Mouse (Mus musculus): ENCODE data around the gene Tmcc3.
"Not testable (repeated sequence)": the region's sequence is repeated elsewhere in the genome, so short reads cannot be mapped to it uniquely, and the experiment has no call there.

Tmcc3 gene

DNA sequence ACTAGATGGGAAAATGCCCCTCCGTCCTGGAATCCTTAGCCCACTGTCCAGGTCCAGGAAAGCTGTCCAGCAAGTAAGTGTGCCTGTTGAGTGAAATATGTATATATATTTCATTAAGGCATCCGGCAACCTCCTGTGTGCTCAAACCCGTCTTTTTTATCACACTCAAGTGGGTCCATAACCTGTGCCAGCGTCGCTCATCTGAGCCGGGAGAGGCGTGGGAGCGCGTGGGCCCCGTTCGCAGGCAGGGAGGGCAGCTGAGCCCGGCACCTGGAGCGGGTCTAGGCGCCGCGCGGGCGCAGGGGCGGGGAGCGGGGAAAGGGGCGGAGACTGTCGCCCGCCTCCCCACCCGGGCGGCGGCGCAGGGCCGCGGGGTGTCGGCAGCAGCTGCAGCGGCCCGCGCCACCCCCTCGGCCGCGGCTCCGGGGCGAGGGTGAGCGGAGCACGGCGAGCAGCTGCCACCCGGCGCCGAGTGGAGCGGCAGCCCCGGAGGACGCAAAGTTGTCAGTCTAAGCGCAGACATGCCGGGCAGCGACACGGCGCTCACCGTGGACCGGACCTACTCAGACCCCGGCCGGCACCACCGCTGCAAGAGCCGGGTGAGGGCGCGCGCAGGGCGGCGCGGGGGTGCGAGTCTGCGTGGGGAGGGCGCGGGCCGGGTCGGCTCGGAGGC is 202.9 kb downstream of the Tmcc3 start:
- peak; percentile 77 for ATAC-seq (ENCODE audit: low TSS enrichment)

DNA sequence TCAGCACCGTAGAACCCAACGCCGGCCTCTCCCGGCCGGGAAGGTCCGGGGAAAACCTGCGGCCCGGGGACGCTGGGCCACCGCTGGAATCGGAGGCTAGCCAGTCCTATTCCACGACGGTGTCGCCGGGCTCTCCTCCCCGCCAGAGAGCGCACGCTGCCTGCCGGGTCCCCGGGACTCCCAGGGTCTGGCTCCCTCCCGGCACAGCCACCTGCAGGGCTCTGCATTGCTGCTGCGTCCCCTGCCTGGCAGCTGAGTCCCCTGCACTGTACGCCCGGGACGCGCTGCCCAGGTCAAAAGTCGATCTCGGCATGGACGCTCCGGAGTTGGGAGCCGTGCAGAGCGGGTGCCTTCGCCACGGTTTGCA is 203.4 kb downstream of the Tmcc3 start:
- peak; percentile 79 for ATAC-seq (ENCODE audit: low TSS enrichment)

DNA sequence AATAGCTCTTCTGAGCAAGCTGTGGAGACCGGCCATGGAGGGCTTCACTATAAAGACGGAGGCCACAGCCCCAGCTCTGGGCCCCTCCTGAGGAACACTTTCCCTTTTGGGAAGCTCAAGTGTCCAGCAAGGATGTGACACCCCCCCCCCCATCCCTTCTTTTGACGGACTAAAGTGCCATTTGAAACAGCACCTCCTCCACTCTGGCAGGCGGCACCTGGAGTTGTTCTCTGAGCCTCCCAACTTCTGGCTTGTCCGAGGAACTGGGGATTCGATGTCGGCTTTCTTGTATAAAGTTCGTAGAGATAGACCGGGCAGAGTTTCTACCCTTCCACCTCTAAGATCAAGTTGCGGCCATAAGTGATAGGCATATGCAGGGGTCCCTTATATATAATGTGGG is 203.8 kb downstream of the Tmcc3 start:
- no peak for ATAC-seq (ENCODE audit: low TSS enrichment)

DNA sequence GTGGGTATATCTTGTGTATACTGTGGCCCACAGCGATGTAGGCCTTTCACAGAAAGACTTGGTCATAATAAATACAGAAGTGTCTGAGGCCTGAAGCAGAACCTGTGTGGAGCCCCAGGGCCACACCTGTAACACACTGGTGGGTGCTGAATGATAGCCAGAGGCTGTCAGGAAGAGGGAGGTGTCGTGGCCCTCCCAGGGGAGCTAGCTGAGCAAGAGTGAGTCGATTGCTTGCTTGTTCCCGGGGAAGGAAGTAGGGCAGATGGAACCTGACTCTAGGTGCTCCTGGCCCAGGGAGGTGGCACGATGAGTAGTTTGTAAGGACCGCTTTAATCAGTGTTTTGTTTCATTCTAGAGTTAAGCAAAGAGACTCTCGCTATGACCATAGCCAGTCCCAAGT is 208.1 kb downstream of the Tmcc3 start:
- ATAC-seq (ENCODE audit: low TSS enrichment) = no peak

DNA sequence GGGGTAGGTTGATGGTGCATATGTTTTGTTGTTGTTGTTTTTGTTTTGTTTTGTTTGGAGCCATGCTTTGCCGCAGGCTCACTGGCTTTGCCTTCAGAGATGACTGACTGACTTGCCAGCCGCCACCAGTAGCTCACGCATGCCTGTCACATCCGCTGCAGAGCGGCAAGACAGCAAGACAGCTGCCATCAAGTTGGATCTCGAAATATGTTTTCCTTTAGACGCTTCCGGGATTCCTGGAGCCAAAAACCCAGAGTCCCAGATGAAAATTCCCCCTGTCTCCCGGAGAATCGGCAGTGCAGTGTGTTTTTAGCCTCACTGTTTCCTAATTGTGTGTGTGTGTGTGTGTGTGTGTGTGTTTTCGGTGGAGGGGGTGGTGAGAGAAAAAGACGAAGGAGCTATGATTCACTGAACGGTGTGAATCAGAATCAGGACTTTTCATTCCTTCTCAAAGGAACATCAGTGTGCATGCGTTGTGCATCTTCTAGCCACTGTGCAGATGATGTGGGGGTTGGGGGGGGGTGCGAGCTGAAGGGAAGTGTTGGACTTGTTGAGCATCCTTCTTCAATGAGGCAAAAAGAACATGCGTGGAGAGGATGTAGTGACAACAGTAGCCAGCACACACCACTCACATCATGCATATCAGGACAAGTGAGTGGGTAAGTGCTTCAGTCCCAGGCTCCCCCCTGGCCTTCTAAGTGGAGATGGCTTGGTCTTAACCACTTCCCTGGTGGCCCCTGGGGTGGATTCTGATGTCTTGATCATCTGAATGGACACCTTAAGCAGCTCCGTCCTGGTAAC is 208.8 kb downstream of the Tmcc3 start:
- ATAC-seq (ENCODE audit: low TSS enrichment) = peak; percentile 66

DNA sequence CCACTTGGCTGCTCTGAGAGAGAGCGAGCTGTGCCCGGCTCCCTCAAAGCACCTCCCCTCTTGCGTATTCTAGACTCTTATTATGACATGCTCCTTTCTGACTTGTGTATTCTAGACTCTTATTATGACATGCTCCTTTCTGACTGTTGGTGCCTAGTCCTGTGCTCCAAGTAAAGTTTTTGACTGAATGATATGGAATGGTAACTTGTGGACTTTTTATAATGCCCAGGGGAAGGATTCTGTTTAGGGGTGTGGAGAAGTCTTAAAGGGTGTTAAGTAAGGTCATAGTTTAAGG is 209.3 kb downstream of the Tmcc3 start:
- peak; percentile 27; the same call in 1 of the 2 replicates for ATAC-seq (ENCODE audit: low TSS enrichment)

DNA sequence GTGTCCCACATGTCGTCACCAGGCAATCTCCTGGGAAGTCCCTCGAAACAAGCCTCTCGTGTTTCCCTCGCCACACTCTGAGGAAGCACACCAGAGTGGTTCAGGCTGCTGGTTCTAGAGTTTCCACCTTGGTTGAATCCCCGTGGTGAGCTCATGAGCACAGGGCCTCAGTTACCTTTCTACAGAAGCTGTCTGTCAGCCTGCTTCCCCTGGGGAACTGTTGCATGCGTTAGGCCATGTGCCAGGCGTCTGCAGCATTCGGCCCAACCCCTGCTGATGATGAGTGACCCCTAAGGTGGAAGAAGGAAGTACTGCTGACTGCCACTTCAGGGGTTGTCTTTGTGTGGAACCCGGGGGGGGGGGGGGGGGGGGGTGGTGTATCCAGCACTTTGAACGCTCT is 210.0 kb downstream of the Tmcc3 start:
- ATAC-seq (ENCODE audit: low TSS enrichment) = no peak

DNA sequence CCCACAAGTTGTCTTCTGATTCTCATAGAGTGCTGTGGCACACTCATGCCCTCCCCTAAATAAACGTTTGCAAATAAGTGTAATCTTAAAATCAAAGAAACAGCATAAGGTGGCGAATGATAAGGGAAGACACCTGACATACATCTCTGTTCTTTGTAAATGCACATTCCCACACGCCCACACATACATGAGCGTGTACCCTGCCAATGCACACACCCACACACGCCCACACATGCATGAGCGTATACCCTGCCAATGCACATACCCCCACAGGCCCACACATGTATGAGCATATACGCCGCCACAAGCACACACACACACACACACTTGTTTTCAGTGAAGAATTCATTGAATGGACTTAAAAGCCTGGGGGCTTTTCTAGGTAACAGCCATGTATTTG is 211.5 kb downstream of the Tmcc3 start:
- peak; percentile 16; the same call in 1 of the 2 replicates for ATAC-seq (ENCODE audit: low TSS enrichment)

DNA sequence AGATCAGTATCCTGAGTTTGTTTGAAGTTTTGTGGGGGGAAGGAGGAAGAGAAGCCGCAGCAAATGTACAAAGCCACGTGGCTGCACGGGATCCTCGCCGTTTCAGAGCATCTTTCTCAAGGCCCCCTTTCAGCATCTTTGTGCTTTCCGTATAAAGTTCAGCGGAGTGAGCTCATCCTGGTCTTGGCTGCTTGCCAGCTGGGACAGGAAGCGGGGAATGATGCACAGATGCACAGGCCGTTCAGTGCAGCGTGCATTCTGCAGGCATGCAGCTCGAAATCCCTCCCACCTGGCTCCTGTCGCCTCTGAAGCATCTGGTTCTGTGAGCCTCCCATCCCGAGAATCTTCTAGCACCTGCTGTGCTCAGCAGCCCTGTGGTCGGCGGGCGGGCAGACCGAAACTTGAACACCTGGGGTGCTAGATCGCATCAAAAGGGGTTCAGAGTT is 212.0 kb downstream of the Tmcc3 start:
- peak; percentile 75 for ATAC-seq (ENCODE audit: low TSS enrichment)

GRCm38 (mm10) chr10:94524966-94525365 is 213.2 kb downstream of the Tmcc3 start:
- no peak for ATAC-seq (ENCODE audit: low TSS enrichment)

- ATAC-seq (ENCODE audit: low TSS enrichment) = no peak
Observed at GRCm38 (mm10) chr10:94525784-94526183, 214.0 kb downstream of the Tmcc3 start.

DNA sequence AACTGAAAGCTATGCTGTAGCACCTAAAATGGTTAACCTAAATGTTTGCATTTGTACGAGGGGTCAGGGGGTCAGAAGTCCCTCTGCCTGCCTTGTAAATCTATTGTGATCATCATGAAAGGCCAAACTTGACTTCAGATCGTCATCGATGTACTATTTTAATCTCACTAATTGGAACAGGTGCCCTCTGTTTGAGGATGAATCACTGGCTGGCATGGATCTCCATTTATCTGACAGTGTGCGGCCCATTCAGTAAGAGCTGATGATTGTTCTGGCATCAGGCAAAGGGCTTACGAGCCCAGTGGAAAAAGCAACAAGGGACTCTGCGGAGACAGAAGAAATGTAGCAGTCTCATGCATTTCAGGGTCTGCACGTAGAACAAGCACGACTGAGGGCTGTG is 215.1 kb downstream of the Tmcc3 start:
- no peak for ATAC-seq (ENCODE audit: low TSS enrichment)

DNA sequence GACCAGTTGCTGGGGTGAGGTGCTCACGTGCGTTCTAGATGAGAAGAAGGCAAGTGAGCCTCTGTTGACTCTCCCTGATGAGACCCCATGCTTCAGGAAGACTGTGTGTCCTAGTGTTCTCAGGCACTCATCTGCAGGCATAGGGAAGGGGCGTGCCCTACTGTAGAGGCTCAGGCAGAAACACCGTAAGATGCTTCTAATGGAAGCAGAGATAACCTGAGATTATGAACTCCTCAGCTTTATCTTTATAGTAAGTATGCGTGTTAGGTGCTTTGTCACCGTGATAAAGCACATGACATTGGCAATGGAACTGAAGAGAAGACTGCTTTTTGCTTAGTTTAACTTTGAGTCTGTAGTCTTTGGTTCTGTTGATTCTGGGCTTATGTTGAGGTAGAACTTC is 215.5 kb downstream of the Tmcc3 start:
- ATAC-seq (ENCODE audit: low TSS enrichment) = no peak

GRCm38 (mm10) chr10:94530079-94530478 is 218.3 kb downstream of the Tmcc3 start:
- peak; percentile 64; the same call in 1 of the 2 replicates for ATAC-seq (ENCODE audit: low TSS enrichment)

GRCm38 (mm10) chr10:94531482-94531881 is 219.7 kb downstream of the Tmcc3 start:
- no peak for ATAC-seq (ENCODE audit: low TSS enrichment)

DNA sequence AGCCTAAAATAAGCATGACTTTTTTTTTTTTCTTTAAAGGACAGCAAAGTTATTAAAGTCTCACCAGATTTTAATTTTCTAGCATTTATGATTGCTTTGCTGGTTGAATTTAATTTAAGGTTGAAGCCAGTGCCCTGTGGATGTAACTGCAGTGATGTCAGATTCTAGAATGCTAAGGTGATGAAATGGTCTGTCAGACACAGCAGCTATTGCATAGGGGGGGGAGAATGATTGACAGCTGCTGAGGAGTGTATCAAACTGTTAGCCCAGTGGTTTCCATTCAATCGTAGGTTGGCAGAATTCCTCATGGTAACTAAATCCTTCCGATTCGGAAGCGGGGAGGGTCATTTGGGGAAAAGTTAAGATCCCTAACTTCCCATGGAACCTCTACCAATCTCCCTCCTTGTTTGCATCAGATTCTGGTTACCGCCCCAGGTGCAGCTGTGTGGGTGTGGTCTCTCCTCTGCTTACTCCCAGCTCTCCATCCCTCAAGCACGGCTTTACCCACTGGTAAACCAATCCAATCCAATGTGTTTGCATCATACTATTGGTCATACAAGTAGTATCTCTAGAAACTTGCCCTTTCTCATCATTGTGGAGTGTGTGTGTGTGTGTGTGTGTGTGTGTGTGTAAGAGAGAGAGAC is 221.5 kb downstream of the Tmcc3 start:
- ATAC-seq (ENCODE audit: low TSS enrichment) = no peak

DNA sequence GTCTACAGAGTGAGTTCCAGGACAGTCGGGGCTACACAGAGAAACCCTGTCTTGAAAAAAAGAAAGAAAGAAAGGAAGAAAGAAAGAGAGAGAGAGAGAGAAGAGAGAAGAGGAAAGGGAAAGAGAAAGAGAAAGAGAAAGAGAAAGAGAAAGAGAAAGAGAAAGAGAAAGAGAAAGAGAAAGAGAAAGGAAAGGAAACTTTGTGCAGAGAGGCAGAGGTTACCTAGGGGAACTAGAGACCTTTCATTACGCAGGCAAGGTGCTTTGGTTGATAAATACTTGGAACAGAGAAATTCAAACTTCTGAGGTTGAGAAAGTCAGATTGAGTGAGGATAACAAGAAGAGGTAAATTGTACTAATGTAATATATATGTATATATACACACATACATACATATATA is 226.9 kb downstream of the Tmcc3 start:
- not testable (repeated sequence) for ATAC-seq (ENCODE audit: low TSS enrichment)

DNA sequence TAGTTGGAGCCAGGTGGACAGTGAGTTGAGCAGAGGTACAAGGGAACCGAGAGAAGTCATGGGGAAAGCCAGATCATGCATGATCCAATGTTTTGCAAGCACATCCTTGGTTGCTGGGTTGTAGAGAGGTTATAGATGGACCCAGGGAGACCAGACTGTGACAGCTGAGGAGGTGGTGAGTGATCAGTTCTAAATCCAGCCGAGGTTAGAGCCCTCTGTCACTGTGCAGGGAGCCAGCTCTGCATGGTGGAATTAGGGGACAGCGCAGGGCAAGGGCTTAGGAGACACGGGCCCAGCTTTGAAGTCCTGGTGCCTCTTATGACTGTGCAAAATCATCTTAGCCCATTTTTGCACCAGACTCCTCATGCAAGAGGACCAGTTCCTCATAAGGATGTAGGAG is 228.5 kb downstream of the Tmcc3 start:
- ATAC-seq (ENCODE audit: low TSS enrichment) = no peak

GRCm38 (mm10) chr10:94543956-94544355 is 232.2 kb downstream of the Tmcc3 start:
- ATAC-seq (ENCODE audit: low TSS enrichment) = peak; percentile 56; the same call in 1 of the 2 replicates

DNA sequence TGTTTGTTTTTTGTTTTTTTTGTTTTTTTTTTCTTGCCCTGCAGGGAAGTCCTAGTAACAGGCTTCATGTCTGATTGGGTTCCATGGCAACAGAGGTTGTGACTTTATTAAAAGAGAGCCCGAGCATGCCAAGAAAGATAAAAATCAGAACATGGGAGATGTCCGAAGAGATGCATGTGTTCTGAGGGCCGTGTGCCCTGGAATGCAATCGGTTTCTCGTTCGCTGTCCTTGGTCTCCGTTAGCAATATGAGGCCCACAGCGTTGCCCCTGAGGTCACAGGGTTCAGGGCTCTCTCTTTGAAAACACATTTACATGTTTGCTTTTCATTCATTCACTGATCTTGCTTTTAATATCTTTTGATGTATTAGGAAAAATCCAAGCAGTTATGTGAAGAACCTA is 233.1 kb downstream of the Tmcc3 start:
- no peak for ATAC-seq (ENCODE audit: low TSS enrichment)

DNA sequence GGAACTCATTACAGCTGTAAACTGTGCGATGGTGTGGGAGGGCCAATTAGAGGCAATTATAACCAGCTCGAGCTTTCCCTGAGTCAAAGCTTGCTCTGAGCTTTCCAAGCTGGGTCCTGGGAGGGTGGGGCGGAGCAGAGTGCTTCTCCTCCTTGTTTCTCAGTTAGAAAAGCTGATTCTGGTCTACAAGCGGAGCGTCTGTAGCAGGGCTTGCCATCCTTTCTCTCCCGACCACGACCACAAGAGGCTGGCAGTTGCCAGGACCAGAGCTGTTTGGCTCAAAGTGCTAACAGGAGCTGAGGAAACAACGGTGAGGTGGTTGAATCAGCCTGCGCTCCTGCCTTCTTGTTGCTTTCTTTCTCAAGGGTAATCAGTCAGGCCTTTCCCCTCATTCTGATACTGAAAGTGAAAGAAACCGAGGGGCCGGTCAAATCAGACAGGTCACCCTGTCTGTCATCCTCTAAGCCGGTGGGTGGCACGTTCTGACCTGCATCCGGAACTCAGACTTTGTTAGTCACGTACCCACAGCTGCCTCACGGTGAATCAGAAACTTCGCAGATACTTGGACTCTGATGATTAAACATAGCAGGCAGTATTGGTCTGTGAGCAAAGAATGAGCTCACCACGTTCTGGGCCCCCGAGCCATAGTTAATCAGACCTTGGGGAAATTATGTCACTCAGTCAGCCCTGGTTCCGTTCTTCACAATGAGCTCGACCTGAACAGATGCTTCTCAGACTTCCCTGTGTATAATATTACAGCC is 233.7 kb downstream of the Tmcc3 start:
- peak; percentile 88 for ATAC-seq (ENCODE audit: low TSS enrichment)

GRCm38 (mm10) chr10:94546617-94547016 is 234.9 kb downstream of the Tmcc3 start:
- ATAC-seq (ENCODE audit: low TSS enrichment) = no peak

Measured in frontal cortex, adult (tissue).